Mouse (Mus musculus): ENCODE measurements around the gene Dctpp1. TPM values are rescaled to one million over a fixed set of nuclear protein-coding genes. Genes with fewer than 3 reads are reported as not detected.

Gene Dctpp1
- polyA plus RNA-seq, 1 experiment from 2014 or later, result 136 TPM

- Histone ChIP-seq H3K4me2 (no peak overlapping the region), H3K4me1 (replicated peaks) (peaks cover 49% of the 10 kb centered on the region), H3K9ac (no peak overlapping the region), H3K27me3 (no peaks in the 10 kb centered on the region), H3K27ac (no peak overlapping the region), H3K4me3 (replicated peaks) (no peak overlapping the region), H3K36me3 (no peaks in the 10 kb centered on the region), H3K9me3 (replicated peaks) (no peaks in the 10 kb centered on the region)
- DNase-seq (no peak), ATAC-seq (ENCODE audit: low read depth) (no peak)
- WGBS (ENCODE audit: insufficient replicate concordance), result 66% methylated on average over 2 of the region's 2 CpGs
These were observed 21.7 kb upstream of the Dctpp1 start for GRCm38 (mm10) chr7:127282190-127282589.

GRCm38 (mm10) chr7:127281114-127281513 lies 20.6 kb upstream of the Dctpp1 start:
- H3K27me3 ChIP-seq, result no peaks in the 10 kb centered on the region
- no peak overlapping the region for H3K9ac ChIP-seq
- H3K36me3 ChIP-seq, result no peaks in the 10 kb centered on the region
- no peak overlapping the region for H3K4me2 ChIP-seq
- no peak for ATAC-seq (ENCODE audit: low read depth)
- H3K9me3 ChIP-seq (replicated peaks), result no peaks in the 10 kb centered on the region
- no peak overlapping the region for H3K27ac ChIP-seq
- H3K4me1 ChIP-seq (replicated peaks), result peaks cover 51% of the 10 kb centered on the region
- WGBS (ENCODE audit: insufficient replicate concordance), result 14% methylated on average over 4 of the region's 4 CpGs
- H3K4me3 ChIP-seq (replicated peaks), result no peak overlapping the region
- no peak for DNase-seq

- no peaks in the 10 kb centered on the region for H3K27me3 ChIP-seq
- H3K4me1 ChIP-seq (replicated peaks), result peaks cover 47% of the 10 kb centered on the region
- H3K9me3 ChIP-seq (replicated peaks), result no peaks in the 10 kb centered on the region
- no peaks in the 10 kb centered on the region for H3K36me3 ChIP-seq
- 0 out of 2 replicates have a peak overlapping the region, but pooled peaks have one; percentile 1 for H3K27ac ChIP-seq
- H3K9ac ChIP-seq, result no peak overlapping the region
- DNase-seq, result no peak
- H3K4me3 ChIP-seq (replicated peaks), result no peak overlapping the region
- ATAC-seq (ENCODE audit: low read depth), result no peak
- H3K4me2 ChIP-seq, result no peak overlapping the region
- 66% methylated on average over 3 of the region's 3 CpGs for WGBS (ENCODE audit: insufficient replicate concordance)
These were observed 19.6 kb upstream of the Dctpp1 start for GRCm38 (mm10) chr7:127280092-127280491.

GRCm38 (mm10) chr7:127278311-127278710 lies 17.8 kb upstream of the Dctpp1 start:
- no peaks in the 10 kb centered on the region for H3K27me3 ChIP-seq
- ATAC-seq (ENCODE audit: low read depth) (no peak), DNase-seq (peak; percentile 43)
- H3K4me1 ChIP-seq (replicated peaks), result peaks cover 52% of the 10 kb centered on the region
- H3K36me3 ChIP-seq, result no peaks in the 10 kb centered on the region
- H3K4me3 ChIP-seq (replicated peaks), result no peak overlapping the region
- no peak overlapping the region for H3K4me2 ChIP-seq
- peak overlapping the region; percentile 53; the same call in 1 of the 2 replicates for H3K27ac ChIP-seq
- WGBS (ENCODE audit: insufficient replicate concordance), result 11% methylated on average over 8 of the region's 8 CpGs
- no peaks in the 10 kb centered on the region for H3K9me3 ChIP-seq (replicated peaks)
- peak overlapping the region; percentile 17; the same call in 1 of the 2 replicates for H3K9ac ChIP-seq

GRCm38 (mm10) chr7:127276519-127276961 lies 16.0 kb upstream of the Dctpp1 start:
- no peaks in the 10 kb centered on the region for H3K9me3 ChIP-seq (replicated peaks)
- ATAC-seq (ENCODE audit: low read depth) (no peak), DNase-seq (no peak)
- WGBS (ENCODE audit: insufficient replicate concordance), result 65% methylated on average over 5 of the region's 5 CpGs
- peak overlapping the region; percentile 68 for H3K27ac ChIP-seq
- H3K9ac ChIP-seq, result no peak overlapping the region
- H3K4me3 ChIP-seq (replicated peaks), result no peak overlapping the region
- H3K27me3 ChIP-seq, result no peaks in the 10 kb centered on the region
- H3K36me3 ChIP-seq, result peaks cover 13% of the 10 kb centered on the region
- no peak overlapping the region for H3K4me2 ChIP-seq
- H3K4me1 ChIP-seq (replicated peaks), result peaks cover 69% of the 10 kb centered on the region

GRCm38 (mm10) chr7:127273925-127274789 lies 13.6 kb upstream of the Dctpp1 start, which contains the start of gene Sephs2:
Gene Sephs2, minus strand, starts transcription at chr7:127274055.
- Histone ChIP-seq H3K27me3 (no peaks in the 10 kb centered on the region), H3K36me3 (peaks cover 33% of the 10 kb centered on the region), H3K4me2 (peak within 1 kb of the TSS; percentile 85), H3K9me3 (replicated peaks) (no peaks in the 10 kb centered on the region), H3K27ac (peak within 1 kb of the TSS; percentile 88), H3K4me1 (replicated peaks) (peaks cover 64% of the 10 kb centered on the region), H3K9ac (peak within 1 kb of the TSS; percentile 96), H3K4me3 (replicated peaks) (peak within 1 kb of the TSS; percentile 90)
- ATAC-seq (ENCODE audit: low read depth), result peak; percentile 84
- peak; percentile 91 for DNase-seq
- 2% methylated on average over 39 of the region's 39 CpGs for WGBS (ENCODE audit: insufficient replicate concordance)

GRCm38 (mm10) chr7:127273118-127273923 lies 12.8 kb upstream of the Dctpp1 start:
- peak overlapping the region; percentile 96 for H3K9ac ChIP-seq
- peak overlapping the region; percentile 85 for H3K4me2 ChIP-seq
- peak overlapping the region; percentile 90 for H3K4me3 ChIP-seq (replicated peaks)
- 11% methylated on average over 50 of the region's 50 CpGs for WGBS (ENCODE audit: insufficient replicate concordance)
- peaks cover 60% of the 10 kb centered on the region for H3K4me1 ChIP-seq (replicated peaks)
- ATAC-seq (ENCODE audit: low read depth) (peak; percentile 43), DNase-seq (no peak)
- H3K27me3 ChIP-seq, result no peaks in the 10 kb centered on the region
- H3K9me3 ChIP-seq (replicated peaks), result no peaks in the 10 kb centered on the region
- H3K27ac ChIP-seq, result peak overlapping the region; percentile 88
- peaks cover 39% of the 10 kb centered on the region for H3K36me3 ChIP-seq

- Histone ChIP-seq H3K9me3 (replicated peaks) (no peaks in the 10 kb centered on the region), H3K4me2 (peak overlapping the region; percentile 85), H3K27ac (peak overlapping the region; percentile 88; the same call in 1 of the 2 replicates), H3K4me1 (replicated peaks) (peaks cover 53% of the 10 kb centered on the region), H3K4me3 (replicated peaks) (peak overlapping the region; percentile 90), H3K36me3 (peaks cover 42% of the 10 kb centered on the region), H3K9ac (peak overlapping the region; percentile 96), H3K27me3 (no peaks in the 10 kb centered on the region)
- ATAC-seq (ENCODE audit: low read depth) (no peak), DNase-seq (no peak)
- WGBS (ENCODE audit: insufficient replicate concordance), result 86% methylated on average over 15 of the region's 15 CpGs
These were observed 12.1 kb upstream of the Dctpp1 start for GRCm38 (mm10) chr7:127272566-127272965.

- WGBS (ENCODE audit: insufficient replicate concordance), result 79% methylated on average over 4 of the region's 4 CpGs
- H3K27ac ChIP-seq, result peak overlapping the region; percentile 44
These were observed 10.6 kb upstream of the Dctpp1 start for GRCm38 (mm10) chr7:127271093-127271492.

GRCm38 (mm10) chr7:127270666-127271065 lies 10.2 kb upstream of the Dctpp1 start:
- Histone ChIP-seq H3K27ac (no peak overlapping the region), H3K4me3 (replicated peaks) (0 out of 2 replicates have a peak overlapping the region, but pooled peaks have one; percentile 90), H3K36me3 (peaks cover 42% of the 10 kb centered on the region), H3K9ac (no peak overlapping the region), H3K9me3 (replicated peaks) (no peaks in the 10 kb centered on the region), H3K27me3 (no peaks in the 10 kb centered on the region), H3K4me1 (replicated peaks) (peaks cover 47% of the 10 kb centered on the region), H3K4me2 (peak overlapping the region; percentile 85)
- 68% methylated on average over 5 of the region's 5 CpGs for WGBS (ENCODE audit: insufficient replicate concordance)
- DNase-seq, result no peak
- ATAC-seq (ENCODE audit: low read depth), result no peak

More at GRCm38 (mm10) chr7:127271093-127271492, 10.6 kb upstream of the Dctpp1 start:
- H3K9ac ChIP-seq, result peak overlapping the region; percentile 8; the same call in 1 of the 2 replicates
- H3K4me3 ChIP-seq (replicated peaks), result peak overlapping the region; percentile 90
- no peaks in the 10 kb centered on the region for H3K9me3 ChIP-seq (replicated peaks)
- no peak for ATAC-seq (ENCODE audit: low read depth)
- H3K27me3 ChIP-seq, result no peaks in the 10 kb centered on the region
- DNase-seq, result no peak
- H3K4me1 ChIP-seq (replicated peaks), result peaks cover 47% of the 10 kb centered on the region
- H3K36me3 ChIP-seq, result peaks cover 42% of the 10 kb centered on the region
- H3K4me2 ChIP-seq, result peak overlapping the region; percentile 85

- ATAC-seq (ENCODE audit: low read depth) (no peak), DNase-seq (no peak)
- Histone ChIP-seq H3K9me3 (replicated peaks) (no peaks in the 10 kb centered on the region), H3K27me3 (no peaks in the 10 kb centered on the region), H3K4me1 (replicated peaks) (peaks cover 45% of the 10 kb centered on the region), H3K4me3 (replicated peaks) (no peak overlapping the region), H3K4me2 (0 out of 2 replicates have a peak overlapping the region, but pooled peaks have one; percentile 85), H3K27ac (no peak overlapping the region), H3K9ac (no peak overlapping the region), H3K36me3 (peaks cover 42% of the 10 kb centered on the region)
- WGBS (ENCODE audit: insufficient replicate concordance), result 59% methylated on average over 2 of the region's 2 CpGs
These were observed 9.7 kb upstream of the Dctpp1 start for GRCm38 (mm10) chr7:127270256-127270655.

Measured in liver, embryonic 13.5 days (tissue).